In genomic region chr4:125544947-125545767, GRCm38 (mm10) we compare ENCODE assay signal across 14 mouse cellular contexts. TPM values are rescaled to one million over a fixed set of nuclear protein-coding genes. Genes with fewer than 3 reads are reported as not detected.
DNase-seq lines count a peak whose midpoint lies in the region; ATAC-seq and TF ChIP-seq lines count a peak whose summit lies in the region.
"Had no signal": no experiment of that assay in that cellular context is flagged by ENCODE, and none has a peak within 500 bp of the region (broad histone marks: within the 10 kb centered on the region; RNA-seq: fewer than 3 reads in every experiment).

No protein-coding gene starts in this region.

- H3K9me3 ChIP-seq in forebrain, embryonic 13.5 days (replicated peaks), result no peaks in the 10 kb centered on the region
- H3K9me3 ChIP-seq in midbrain, embryonic 10.5 days (replicated peaks), result no peaks in the 10 kb centered on the region
- no peaks in the 10 kb centered on the region for H3K9me3 ChIP-seq in liver, embryonic 11.5 days (ENCODE audit: control insufficient read depth, low read length)
- H3K9me3 ChIP-seq: limb, embryonic 10.5 days had no signal

- no peak overlapping the region for H3K9ac ChIP-seq in forebrain, embryonic 13.5 days
- no peak overlapping the region for H3K9ac ChIP-seq in liver, embryonic 11.5 days (ENCODE audit: low read depth, low read length)

- peak overlapping the region; percentile 41 for H3K4me2 ChIP-seq in forebrain, embryonic 13.5 days
- no peak overlapping the region for H3K4me2 ChIP-seq in liver, embryonic 11.5 days

- no peaks in the 10 kb centered on the region for H3K36me3 ChIP-seq in forebrain, embryonic 13.5 days (ENCODE audit: poor library complexity, severe bottlenecking)
- H3K36me3 ChIP-seq in midbrain, embryonic 10.5 days, result no peaks in the 10 kb centered on the region
- H3K36me3 ChIP-seq in liver, embryonic 11.5 days (ENCODE audit: control insufficient read depth, insufficient read depth, low read length), result no peaks in the 10 kb centered on the region
- H3K36me3 ChIP-seq: limb, embryonic 10.5 days had no signal

- peak; percentile 93 for ATAC-seq in forebrain, embryonic 13.5 days
- ATAC-seq in liver, embryonic 11.5 days (replicated peaks; ENCODE audit: low FRiP score), result no peak

- no peak for TF ChIP-seq POLR2A in cerebellum, adult 2 months (IDR thresholded peaks at IDR 0.05; ENCODE audit: borderline replicate concordance, insufficient read depth, low read length)

- WGBS in forebrain, embryonic 13.5 days, result 5% methylated on average over 18 of the region's 18 CpGs
- WGBS in midbrain, embryonic 10.5 days, result 41% methylated on average over 18 of the region's 18 CpGs
- WGBS in cerebellum, adult 2 months, result 5% methylated on average over 18 of the region's 18 CpGs
- WGBS in liver, embryonic 11.5 days, result 37% methylated on average over 18 of the region's 18 CpGs

- H3K27ac ChIP-seq in forebrain, embryonic 13.5 days, result peak overlapping the region; percentile 84
- 0 out of 2 replicates have a peak overlapping the region, but pooled peaks have one; percentile 29 for H3K27ac ChIP-seq in midbrain, embryonic 10.5 days (replicated peaks)
- H3K27ac ChIP-seq in cerebellum, adult 2 months (ENCODE audit: insufficient read depth, low read length), result no peak overlapping the region
- H3K27ac ChIP-seq in liver, embryonic 11.5 days (ENCODE audit: low read depth, low read length), result no peak overlapping the region
- H3K27ac ChIP-seq: heart, adult 2 months; layer of hippocampus, adult 2 months; limb, embryonic 10.5 days had no signal

- peak; percentile 51 for DNase-seq in embryo, embryonic 10.5 days (ENCODE audit: low spot score)
- DNase-seq in midbrain, embryonic 10.5 days (ENCODE audit: low spot score), result peak; percentile 24
- peak; percentile 47 for DNase-seq in retina, embryonic 14.5 days (ENCODE audit: low spot score)
- DNase-seq in cerebellum, adult 2 months, result no peak
- no peak for DNase-seq in thymus, adult 18-20 months
- no peak for DNase-seq in liver, embryonic 11.5 days (ENCODE audit: low spot score)
- DNase-seq: adrenal gland, adult 2 months; cerebellum, adult 9-11 months; heart, adult 2 months; lung, adult 2 months; right cerebral cortex, postnatal 14 days had no signal

- H3K27me3 ChIP-seq in forebrain, embryonic 13.5 days, result peaks cover 82% of the 10 kb centered on the region
- H3K27me3 ChIP-seq in midbrain, embryonic 10.5 days (ENCODE audit: low read depth, poor library complexity, severe bottlenecking), result peaks cover 21% of the 10 kb centered on the region; the same call in 1 of the 2 replicates
- peaks cover 1% of the 10 kb centered on the region; the same call in 1 of the 2 replicates for H3K27me3 ChIP-seq in cerebellum, adult 2 months (ENCODE audit: control insufficient read depth, insufficient read depth, low read length)
- H3K27me3 ChIP-seq in liver, embryonic 11.5 days (replicated peaks; ENCODE audit: control insufficient read depth, insufficient read depth, low read length), result no peaks in the 10 kb centered on the region; the same call in 1 of the 2 replicates

- peaks cover 49% of the 10 kb centered on the region for H3K4me1 ChIP-seq in forebrain, embryonic 13.5 days
- H3K4me1 ChIP-seq in midbrain, embryonic 10.5 days, result peaks cover 27% of the 10 kb centered on the region
- no peaks in the 10 kb centered on the region for H3K4me1 ChIP-seq in cerebellum, adult 2 months (ENCODE audit: control insufficient read depth, insufficient read depth, low read length)
- H3K4me1 ChIP-seq in liver, embryonic 11.5 days (replicated peaks; ENCODE audit: control insufficient read depth, insufficient read depth, low read length), result no peaks in the 10 kb centered on the region

- no peak for TF ChIP-seq CTCF in cerebellum, adult 2 months (IDR thresholded peaks at IDR 0.05; ENCODE audit: borderline replicate concordance, insufficient read depth, low read depth, low read length)

- no peak overlapping the region for H3K4me3 ChIP-seq in forebrain, embryonic 13.5 days
- no peak overlapping the region for H3K4me3 ChIP-seq in midbrain, embryonic 10.5 days
- H3K4me3 ChIP-seq in cerebellum, adult 2 months (replicated peaks; ENCODE audit: insufficient read depth, low read depth, low read length), result no peak overlapping the region
- no peak overlapping the region for H3K4me3 ChIP-seq in liver, embryonic 11.5 days (ENCODE audit: low read depth, low read length)
- H3K4me3 ChIP-seq: heart, adult 2 months; layer of hippocampus, adult 2 months; limb, embryonic 10.5 days had no signal

RNA-seq across cellular contexts. Expression of gene Grik3, which starts 54.7 kb away (rescaled TPM):
- 4.7 and 4.9 TPM in 2 replicates for polyA plus RNA-seq in forebrain, embryonic 13.5 days (2015; fragmentation: Nextera tagmentation; extraction: Ambion mirVana)
- 0.31 and 0.34 TPM in 2 replicates for polyA plus RNA-seq in midbrain, embryonic 10.5 days (2016; fragmentation: Nextera tagmentation; extraction: Ambion mirVana)
- 18.2 and 20.5 TPM in 2 replicates for polyA plus RNA-seq in cerebellum, adult 2 months (2012; rRNA removed)
- 0.01 and 0.06 TPM in 2 replicates for polyA plus RNA-seq in liver, embryonic 11.5 days (2014; fragmentation: Nextera tagmentation; extraction: Ambion mirVana)
- polyA plus RNA-seq: limb, embryonic 10.5 days had no signal

Comparison
In these comparisons a context has a peak if more than half of its experiments do, and no peak if none do; other contexts are left out.
1. DNase-seq: peak in embryo, embryonic 10.5 days (single experiment), midbrain, embryonic 10.5 days (single experiment) and retina, embryonic 14.5 days (single experiment); none in cerebellum, adult 2 months (0 of 2), thymus, adult 18-20 months (0 of 2) and liver, embryonic 11.5 days (single experiment).
2. H3K27ac ChIP-seq: peak in forebrain, embryonic 13.5 days (single experiment) and midbrain, embryonic 10.5 days (single experiment); none in cerebellum, adult 2 months (single experiment) and liver, embryonic 11.5 days (single experiment).